Mouse (Mus musculus) lung, postnatal 4 days (tissue): ENCODE results near the gene Galns.
"Not testable (repeated sequence)": the region's sequence is repeated elsewhere in the genome, so short reads cannot be mapped to it uniquely, and the experiment has no call there.

ENCODE experiments used
- DNase-seq, 2 experiments: peaks; one replicate each; pipeline ENCODE4 v3.0.0; 2021

Gene Galns

DNA sequence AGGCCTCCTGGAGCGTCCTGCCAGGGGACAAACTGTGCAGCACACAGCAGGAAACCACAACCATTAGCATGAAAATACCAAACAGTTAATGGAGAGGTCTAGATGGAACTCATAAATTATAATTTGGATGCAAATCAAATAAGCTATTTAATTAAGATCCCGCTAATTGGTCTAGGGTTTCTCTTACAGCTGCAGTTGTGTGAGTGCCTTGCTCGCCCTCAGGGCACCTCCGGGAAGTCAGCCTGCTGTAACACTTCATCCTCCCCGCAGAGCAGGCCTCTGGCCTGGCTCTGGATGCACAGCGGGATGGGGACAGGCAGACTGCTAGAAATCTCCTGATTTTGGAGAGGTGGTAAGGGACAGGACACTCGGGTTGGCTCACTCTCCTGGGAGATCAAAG, 25.1 kb downstream of the Galns start:
- no peak for DNase-seq

DNA sequence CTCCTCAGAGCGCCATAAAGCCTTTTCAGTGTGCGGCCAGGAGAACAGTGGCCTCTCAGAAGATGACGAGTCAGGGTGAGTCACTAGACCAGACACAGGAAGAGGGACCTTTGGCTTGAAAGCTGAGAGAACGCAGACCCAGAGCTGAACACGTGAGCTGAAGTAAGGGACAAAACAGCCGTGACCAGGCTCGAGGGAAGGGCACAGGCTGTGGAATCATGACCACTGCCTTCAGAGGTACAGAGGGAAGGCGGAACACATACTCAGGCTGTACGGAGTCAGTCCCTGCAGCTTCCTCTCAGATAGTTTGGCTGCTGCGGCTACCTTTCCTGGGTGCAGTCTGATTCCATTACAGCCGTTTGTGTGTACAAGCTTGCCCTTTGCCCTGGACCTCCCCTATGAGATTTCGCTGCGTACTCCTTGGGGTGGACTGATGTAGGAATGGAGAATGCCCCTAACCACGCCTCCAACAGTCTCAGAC, 25.8 kb downstream of the Galns start:
- DNase-seq: no peak

DNA sequence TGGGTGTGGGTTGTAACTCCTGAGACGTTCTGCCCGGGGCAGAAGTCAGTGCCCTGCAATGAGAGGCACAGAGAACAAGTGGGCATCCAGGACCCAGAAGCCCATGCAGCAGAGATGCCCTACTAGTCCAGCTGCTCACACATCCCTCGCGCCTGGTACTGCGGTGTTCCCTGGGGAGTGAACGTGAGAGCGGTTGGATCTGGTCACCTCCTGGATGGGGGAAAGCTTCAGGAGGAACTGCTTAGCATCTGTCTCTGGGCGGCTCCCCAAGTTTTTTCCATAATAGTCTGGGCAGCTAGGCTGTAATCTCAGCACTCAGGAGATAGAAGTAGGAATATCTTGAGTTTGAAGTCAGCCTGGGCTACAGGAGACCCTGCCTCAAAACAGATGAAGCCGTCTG, 26.3 kb downstream of the Galns start:
- DNase-seq: no peak

DNA sequence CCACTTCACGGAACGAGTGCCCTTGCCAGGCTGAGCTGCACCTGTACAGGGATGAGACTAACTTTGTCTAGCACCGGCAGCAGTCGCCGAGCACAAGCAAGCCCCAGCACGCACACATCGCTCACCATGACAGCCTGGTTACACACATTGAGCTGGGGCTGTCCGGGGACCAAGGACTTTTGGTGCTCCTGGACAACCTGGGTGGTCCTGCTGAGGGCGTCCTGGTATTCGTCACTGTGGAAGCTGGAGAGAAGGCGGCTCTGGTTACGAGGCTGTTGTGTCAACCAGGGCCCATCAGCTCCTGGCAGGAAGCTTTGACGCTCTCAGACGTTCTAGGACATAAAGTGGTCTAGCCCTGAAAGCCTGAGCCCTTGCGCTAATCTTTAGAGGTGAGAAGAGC, 30.3 kb downstream of the Galns start:
- DNase-seq: no peak

DNA sequence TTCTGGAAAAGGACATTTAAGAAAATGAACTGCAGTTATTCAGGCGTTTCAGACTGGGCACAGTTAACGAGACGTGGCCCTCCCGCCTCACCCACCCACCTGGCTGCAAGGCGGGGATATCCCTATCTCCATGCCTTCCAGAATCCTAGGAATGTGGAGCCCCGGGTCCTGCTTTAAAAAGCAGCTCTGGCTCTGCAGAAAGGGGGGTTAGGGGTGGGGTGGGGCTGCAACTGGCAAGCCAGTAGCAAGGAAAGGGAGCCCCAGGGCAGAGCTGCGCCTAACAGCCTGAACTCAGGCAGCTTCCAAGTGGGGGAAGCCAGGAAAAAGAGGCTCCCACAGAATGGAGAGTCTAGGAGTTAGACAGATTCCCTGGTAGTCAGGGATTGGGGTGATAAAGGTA, 32.1 kb downstream of the Galns start:
- DNase-seq: peak in 1 of 2 experiments; percentile 26

DNA sequence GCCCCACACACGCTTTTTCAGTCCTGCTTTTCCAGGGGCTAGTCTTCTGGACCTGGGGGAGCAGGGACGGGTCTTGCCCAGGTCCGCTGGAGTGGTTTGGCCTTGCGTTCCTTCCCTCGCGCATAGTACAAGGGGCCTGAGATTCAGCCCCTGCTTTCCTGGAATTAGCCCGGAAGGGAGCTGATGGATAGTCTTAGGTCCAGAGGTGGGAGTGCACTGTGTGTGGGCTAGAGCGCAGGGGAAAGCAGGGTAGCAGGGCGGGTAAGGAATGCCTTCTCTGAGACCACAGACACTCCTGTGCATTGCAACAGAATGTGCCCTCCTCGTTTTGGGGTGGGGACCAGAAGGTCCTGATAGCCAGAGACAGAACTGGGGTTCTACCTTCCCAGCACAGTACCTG, 34.1 kb downstream of the Galns start:
- DNase-seq: peak in 1 of 2 experiments; percentile 24

DNA sequence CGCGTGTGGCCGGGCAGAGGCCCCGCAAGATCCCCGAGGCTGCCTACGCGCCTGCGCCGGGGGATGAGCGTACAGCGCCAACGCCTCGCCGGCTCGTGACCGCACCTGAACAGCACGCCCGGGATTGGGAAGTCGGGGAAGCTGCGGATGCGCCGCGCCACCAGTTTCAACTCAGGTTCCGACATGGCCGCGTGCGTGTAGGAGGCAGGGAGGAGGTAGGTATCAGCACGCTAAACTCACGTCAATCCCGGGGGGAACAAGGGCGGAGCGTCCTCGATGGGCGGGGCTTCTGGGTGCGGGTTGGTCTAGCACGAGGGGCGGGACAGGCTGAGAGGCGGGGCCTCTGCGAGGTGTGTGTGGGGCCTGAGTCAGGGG, 34.6 kb downstream of the Galns start, which contains the start of gene Aprt:
Gene Aprt (minus strand): TSS at position 262 of the 375 bp plus-strand sequence.
- peak; percentile 94 to 96 for DNase-seq

DNA sequence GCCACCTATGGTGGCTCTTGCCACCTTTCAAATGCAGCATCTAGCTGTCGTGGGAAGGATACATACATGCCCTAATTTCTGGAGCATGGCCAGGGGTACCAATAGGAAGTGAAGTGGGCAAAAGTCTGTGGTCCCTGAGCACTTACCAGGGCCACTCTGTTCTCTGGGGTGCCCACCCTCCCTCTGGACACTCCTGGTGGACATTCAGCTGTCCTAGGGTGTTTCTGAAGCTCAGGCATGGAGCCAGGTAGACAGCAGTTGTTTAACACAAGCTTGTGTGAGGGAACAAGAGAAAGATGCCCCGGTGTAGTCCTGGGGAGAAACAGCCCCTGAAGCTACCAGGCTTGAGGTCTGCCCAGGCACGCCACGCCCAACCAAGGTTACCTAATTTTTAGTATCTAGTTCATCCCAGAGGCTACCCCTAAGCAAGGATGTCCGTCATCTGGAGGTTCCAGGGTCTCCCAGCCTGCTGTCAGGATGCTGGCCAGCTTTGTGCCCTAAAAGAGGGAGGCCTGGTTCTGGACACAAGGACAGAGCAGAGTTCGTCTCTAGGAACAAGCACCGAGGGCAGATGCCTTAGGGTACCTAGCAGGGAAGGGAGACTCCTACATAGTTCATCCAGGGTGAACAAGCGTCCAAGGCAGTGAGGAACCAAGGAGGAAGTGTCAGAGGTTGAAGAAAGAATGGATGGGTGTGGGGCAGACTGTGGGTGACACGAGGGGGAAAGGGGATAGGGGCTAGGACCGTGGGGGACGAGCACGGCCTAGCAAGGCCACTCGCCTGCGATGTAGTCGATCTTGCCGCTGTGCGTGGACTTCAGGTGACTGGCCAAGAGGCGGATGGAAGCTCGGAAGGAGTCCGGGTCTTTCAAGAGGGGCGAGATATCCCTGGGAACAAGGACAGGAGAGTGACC, 35.3 kb downstream of the Galns start:
- DNase-seq: no peak

DNA sequence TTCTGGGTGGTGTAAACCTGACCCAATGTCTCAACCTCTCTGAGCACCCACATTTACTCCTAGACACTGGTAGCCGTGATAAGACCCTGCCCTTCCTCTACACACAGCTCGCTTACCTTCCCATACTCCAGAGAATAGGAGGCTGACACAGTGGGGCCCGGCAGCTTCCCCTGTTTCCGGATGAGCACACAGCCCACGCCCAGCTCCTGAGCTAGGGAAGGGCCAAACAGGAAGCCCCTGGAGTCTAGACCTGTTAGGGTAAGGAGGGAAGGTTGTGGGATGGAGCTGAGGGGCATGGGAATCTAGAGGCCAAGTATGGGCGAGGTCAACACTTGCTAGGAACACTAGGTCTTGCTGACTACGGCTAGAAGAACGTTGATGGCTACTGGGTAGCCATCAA, 36.0 kb downstream of the Galns start:
- peak in 1 of 2 experiments; percentile 33 for DNase-seq

DNA sequence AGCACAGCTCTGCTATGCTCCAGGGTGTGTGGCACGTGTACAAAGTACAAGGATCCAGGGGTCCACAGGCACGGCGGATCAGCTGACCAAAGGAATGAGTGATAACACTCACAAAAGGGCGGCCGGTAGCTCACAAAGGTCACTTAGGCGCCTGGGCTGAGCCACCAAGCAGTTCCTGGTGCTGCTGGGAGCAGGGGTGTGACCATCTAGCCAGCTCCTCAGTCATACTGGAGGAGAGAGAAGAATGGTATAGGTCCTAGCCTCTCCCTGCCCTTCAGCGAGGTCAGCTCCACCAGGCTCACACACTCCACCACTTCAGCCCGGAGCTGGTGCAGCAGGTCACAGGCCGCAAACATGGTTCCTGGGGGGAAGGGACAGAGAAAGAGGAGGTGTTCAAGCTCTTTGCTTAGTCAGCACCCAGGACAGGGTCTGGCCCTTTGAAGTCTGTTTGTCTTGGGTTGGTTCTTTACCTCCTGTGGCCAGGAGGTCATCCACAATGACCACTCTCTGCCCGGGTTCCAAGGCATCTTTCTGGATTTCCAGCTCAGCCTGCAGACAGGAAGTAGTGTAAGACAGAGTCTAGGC, 36.5 kb downstream of the Galns start:
- DNase-seq: no peak

DNA sequence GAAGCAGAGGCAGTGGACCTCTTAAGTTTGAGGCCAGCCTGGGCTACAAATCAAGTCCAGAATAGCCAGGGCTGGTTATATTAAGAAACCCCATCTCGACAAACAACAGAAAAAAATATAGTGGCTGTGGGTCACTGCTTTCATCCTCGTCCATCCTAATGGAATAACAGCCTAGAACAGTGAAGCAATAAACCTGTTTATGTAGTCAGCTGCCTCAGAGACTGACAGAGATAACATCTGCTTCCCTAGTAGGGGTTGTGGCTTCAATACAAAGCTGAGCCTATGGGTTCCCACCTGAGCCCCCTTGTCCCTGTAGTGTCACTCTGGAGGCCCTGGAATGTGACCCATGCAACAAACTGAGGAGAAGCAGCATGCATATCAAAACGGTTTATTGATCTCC, 37.0 kb downstream of the Galns start:
- DNase-seq: no peak

DNA sequence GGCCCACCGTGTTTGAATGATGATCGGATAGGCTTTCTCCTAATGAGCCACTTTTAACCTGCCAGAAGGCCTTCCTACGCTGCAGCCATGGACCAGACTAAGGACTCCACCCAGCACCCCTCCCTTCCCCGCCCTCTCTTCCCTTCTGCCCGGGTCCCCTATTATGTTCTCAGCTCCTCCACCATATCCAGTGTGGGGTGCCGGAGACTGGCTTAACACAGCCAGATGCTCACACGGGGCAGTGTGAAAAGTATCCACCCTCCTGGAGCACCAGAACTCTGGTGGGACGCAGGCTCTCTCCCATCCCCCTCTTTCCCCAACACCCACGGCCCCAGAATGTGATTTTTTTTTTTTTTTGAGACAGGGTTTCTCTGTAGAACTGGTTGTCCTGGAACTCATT, 37.7 kb downstream of the Galns start:
- DNase-seq: no peak

DNA sequence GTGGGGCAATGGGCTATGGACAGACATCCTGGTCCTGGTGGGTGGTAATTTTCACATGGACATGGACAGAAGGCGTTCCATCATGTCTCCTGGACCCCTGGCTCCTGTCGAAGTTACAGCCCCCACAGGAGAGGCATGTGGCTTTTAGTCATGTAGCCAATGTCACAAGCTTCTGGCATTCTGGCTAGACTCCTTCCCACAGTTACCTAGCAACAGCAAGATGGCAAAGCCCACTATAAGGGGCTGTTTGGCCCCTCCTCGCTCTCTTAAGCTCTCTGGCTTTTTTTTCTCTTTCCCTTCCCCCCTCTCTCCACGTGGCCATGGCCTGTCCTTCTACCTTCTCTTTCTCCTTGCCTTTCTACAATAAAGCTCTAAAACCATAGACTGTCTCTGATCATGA, 38.1 kb downstream of the Galns start:
- DNase-seq: not testable (repeated sequence)

DNA sequence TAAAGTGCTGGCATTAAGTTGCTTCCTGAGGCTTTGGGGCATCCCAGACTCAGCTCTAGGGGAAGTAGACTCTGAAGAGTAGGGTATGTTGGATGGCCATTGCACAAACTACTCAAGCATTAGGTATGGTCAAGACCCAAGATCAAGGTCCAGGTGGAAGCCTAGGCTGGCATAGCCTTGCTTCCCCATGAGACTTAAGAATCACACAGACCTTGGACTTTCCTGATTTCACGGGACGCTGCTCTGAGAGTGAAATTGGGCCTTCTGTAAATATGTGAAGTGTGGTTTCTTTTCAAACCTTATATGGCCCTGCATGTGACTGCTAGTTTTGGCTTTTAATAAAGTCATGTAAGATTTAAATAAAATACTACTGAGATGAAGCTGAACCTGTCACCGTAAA, 38.5 kb downstream of the Galns start:
- no peak for DNase-seq

DNA sequence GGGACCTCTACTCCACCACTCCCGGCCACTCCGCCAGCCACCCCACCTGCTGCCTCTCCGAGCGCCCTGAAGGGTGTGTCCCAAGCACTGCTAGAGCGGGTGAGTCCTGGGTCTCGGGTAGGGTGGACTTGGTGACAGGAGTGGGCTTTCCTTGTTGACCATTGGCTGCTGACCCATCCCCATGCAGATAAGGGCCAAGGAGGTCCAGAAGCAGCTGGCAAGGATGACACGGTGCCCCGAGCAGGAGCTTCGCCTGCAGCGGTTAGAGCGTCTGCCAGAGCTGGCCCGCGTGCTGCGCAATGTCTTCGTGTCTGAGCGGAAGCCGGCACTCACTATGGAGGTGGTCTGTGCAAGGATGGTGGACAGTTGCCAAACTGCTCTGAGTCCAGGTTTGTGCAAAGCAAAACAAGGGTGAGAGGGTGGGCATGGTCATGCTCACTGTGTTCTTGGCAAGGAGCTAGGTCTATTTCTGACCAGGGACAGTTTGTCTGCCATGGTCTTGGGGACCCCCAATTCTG, 39.5 kb downstream of the Galns start:
- peak in 1 of 2 experiments; percentile 22 for DNase-seq

DNA sequence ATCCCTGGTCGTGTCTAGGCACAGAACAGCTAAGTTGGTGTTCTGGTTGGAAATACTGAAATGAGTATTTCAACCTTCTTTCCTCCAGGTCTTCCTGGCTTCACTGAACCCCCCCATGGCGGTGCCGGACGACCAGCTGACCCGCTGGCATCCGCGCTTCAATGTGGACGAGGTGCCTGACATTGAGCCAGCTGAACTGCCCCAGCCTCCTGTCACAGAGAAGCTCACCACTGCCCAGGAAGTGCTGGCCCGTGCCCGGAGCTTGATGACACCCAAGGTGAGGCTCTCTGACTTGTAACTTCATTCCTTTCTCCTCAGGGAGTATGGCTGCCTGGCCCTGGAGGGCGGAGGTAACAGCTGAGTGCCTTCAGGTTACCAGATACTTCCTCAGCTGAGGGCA, 40.1 kb downstream of the Galns start:
- no peak for DNase-seq

DNA sequence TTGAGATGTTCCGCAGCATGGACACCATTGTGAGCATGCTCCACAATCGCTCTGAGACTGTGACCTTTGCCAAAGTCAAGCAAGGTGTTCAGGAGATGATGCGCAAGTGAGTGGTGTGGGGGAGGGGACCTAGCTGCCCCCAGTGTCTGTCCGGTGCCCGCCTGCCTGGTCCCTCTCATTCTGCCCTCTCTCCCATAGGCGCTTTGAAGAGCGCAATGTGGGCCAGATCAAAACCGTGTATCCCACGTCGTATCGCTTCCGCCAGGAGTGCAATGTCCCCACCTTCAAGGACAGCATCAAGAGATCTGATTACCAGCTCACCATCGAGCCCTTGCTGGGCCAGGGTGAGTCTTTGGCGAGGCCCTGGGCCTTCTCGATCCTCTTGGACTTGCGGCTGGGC, 41.3 kb downstream of the Galns start:
- no peak for DNase-seq

DNA sequence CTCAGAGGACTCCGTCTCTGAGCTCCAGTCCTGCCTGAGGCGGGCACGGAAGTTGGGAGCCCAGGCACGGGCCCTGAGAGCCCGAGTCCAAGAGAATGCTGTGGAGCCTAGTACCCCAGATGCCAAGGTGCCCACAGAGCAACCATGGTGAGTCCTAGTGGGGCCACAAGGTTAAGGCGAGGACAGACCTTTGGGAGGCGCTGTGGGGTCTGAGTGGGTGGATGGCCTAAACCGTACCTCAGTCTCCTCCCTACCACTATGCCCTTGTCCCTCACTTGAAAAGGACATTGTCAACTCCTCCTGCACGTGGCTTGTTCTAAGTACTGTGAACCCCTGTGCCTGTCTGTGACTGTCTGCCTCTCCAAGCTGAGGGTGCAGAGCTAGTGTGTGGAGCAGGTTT, 41.9 kb downstream of the Galns start:
- no peak for DNase-seq

DNA sequence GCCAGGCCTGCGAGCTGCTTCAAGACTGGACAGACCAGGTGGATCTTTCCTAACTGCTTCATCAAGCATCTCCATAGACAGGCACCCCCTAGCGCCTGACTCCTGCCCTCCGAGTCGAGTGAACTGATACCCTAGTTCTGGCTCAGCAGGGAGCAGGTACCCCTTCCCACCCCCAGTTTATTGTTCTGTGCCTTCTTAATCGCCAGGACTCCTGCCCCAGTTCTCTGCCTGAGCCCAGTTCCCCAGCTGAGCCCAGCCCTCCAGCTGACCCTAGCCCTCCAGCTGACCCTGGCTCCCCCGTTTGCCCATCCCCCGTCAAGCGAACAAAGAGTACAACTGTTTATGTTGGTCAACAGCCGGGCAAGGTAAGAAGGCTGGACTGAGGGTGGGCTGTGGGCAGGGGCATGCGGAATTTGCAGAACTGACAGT, 42.4 kb downstream of the Galns start:
- no peak for DNase-seq

DNA sequence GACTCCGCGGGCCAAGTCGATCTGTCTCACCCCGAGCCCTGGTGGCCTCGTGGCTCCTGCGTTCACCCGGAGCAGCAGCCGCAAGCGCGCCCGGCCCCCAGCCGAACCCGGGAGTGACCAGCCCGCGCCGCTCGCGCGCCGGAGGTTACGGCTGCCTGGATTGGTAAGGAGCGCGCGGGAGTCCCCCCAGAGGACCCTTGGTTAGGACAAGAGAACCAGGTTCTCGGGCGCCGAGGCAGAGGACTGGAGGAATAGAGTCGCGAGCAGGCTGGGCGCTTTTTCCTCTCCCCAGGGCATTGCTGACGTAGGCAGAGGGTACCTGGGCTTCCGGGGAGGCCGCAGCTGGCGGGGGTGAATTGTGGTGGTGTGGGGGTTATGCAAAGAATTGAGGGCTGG, 43.2 kb downstream of the Galns start:
- no peak for DNase-seq

DNA sequence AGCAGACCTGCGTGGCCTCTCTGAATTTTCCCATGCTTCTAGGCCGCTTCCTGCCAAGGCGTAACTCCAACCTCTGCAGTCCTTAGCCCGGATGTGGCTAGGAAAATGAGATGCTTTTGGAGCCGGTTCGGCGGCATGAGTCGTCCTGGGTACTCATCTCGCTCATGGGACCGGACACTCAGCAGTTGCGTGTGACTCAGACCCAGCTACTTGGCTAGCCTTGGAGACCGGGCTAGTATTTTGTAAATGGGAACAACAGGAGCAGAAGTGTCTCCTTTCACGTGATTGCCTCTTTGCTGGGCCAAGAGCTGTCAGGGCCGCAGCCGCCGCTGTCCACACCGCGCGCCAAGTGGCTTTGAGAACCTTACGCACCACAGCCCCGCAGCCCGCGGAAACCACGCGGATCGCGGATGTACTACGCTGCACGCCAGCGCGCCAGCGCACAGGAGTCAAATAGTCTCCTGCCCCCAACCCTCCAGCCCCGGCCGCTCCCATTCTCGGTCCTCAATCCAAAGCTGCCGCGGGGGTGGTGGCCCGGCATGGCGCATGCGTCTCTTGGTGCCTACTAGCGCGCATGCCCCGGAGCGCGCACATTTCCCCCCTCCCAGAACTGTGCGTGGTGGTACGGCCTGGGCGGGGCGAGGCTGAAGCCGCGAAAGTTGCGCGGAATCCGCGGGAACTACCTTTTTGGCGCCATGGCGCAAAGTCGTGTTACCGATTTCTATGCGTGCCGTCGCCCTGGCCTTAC, 43.7 kb downstream of the Galns start, which contains the start of gene Cdt1:
Gene Cdt1 (plus strand): TSS at position 655 of the 748 bp plus-strand sequence.
- DNase-seq: peak; percentile 97

DNA sequence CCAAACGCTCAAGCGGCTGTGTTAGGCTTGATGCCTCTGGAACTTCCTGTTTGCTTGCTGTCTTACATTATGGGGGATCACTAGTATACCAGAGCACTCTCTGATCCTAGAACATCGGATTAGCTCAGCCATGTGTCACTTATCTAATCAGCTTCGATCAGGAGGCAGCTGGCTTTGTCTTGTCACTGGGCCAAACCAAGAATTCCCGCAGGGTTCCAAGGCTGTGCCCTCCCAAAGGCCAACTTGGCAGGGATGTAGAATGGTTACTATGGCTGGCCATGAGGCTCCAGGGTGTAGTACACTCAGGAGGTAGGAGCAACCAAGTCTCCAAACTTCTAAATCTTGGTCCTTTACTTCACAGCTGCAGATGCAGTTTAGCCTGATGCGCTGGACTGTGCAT, 44.5 kb downstream of the Galns start:
- no peak for DNase-seq
